Mouse (Mus musculus) brain, embryonic 14.5 days (tissue): ENCODE measurements around the gene Gja3.

Experiments used
- CTCF ChIP-seq: fragments of 200-500 bp; IDR thresholded peaks from 2 replicates; pipeline ENCODE4 v1.5.1; 2012; ENCODE audit warnings: inconsistent platforms, mild to moderate bottlenecking, moderate library complexity, borderline replicate concordance; ENCODE audit not compliant: insufficient read depth, insufficient read length; ENCODE audit errors: extremely low read depth
- POLR2A ChIP-seq: fragments of 200-500 bp; IDR thresholded peaks from 2 replicates; pipeline ENCODE4 v1.6.1; 2012; ENCODE audit warnings: mild to moderate bottlenecking, inconsistent platforms, borderline replicate concordance; ENCODE audit not compliant: poor library complexity, insufficient read depth, insufficient read length, severe bottlenecking; ENCODE audit errors: extremely low read depth

- TF ChIP-seq CTCF (no peak), POLR2A (no peak)
Observed at GRCm38 (mm10) chr14:57034135-57034534, 23.8 kb downstream of the Gja3 start.
